Mouse (Mus musculus) lung, embryonic 15.5 days (tissue): Measurements from ENCODE around the gene Olfr1234. TPM values are rescaled to one million over a fixed set of nuclear protein-coding genes. Genes with fewer than 3 reads are reported as not detected.

ENCODE experiments used
- ATAC-seq: fragments of 200-750 bp; cut with Nextera tagmentation; 2 replicates; pipeline ENCODE4 v1.8.0; 2017; ENCODE audit warnings: moderate number of reproducible peaks, borderline replicate concordance; ENCODE audit not compliant: low FRiP score, low TSS enrichment; ENCODE audit errors: extremely low read depth
- H3K27ac ChIP-seq: fragments of 300-500 bp; sonication (generic); 2 replicates; pipeline ENCODE4 v1.5.1; 2015; ENCODE audit warnings: moderate library complexity, mild to moderate bottlenecking, inconsistent platforms
- H3K27me3 ChIP-seq: fragments of 300-500 bp; sonication (generic); 2 replicates; pipeline ENCODE4 v1.6.1; 2015; ENCODE audit warnings: inconsistent platforms
- H3K36me3 ChIP-seq: fragments of 300-500 bp; sonication (generic); 2 replicates; pipeline ENCODE4 v1.6.1; 2015; ENCODE audit warnings: inconsistent platforms
- H3K4me1 ChIP-seq: fragments of 300-500 bp; sonication (generic); 2 replicates; pipeline ENCODE4 v1.6.1; 2015; ENCODE audit warnings: inconsistent platforms
- H3K4me2 ChIP-seq: fragments of 300-500 bp; sonication (generic); 2 replicates; pipeline ENCODE4 v1.6.1; 2015; ENCODE audit warnings: inconsistent platforms, mild to moderate bottlenecking, moderate library complexity
- H3K4me3 ChIP-seq: fragments of 300-500 bp; sonication (generic); 2 replicates; pipeline ENCODE4 v1.5.1; 2015; ENCODE audit warnings: mild to moderate bottlenecking, inconsistent platforms
- H3K9ac ChIP-seq: fragments of 300-500 bp; sonication (generic); 2 replicates; pipeline ENCODE4 v1.6.1; 2015; ENCODE audit warnings: inconsistent platforms
- H3K9me3 ChIP-seq: fragments of 300-500 bp; sonication (generic); 2 replicates; pipeline ENCODE4 v1.6.1; 2016; ENCODE audit warnings: inconsistent platforms
- WGBS: fragments of 180-500 bp; shearing (Covaris S2); methylation state at CpG from one replicate; pipeline ENCODE4 v1.1.7; 2015; 5-methylcytosine and 5-hydroxymethylcytosine counted together
- polyA plus RNA-seq: library from polyadenylated mRNA; unstranded; fragments of >200 nt; fragmentation: Nextera tagmentation; extraction: Ambion mirVana; gene quantifications from 2 replicates; pipeline ENCODE4 v1.2.1, GENCODE M21; 2015

The Olfr1234 gene
- polyA plus RNA-seq: not detected in 2 replicates

DNA sequence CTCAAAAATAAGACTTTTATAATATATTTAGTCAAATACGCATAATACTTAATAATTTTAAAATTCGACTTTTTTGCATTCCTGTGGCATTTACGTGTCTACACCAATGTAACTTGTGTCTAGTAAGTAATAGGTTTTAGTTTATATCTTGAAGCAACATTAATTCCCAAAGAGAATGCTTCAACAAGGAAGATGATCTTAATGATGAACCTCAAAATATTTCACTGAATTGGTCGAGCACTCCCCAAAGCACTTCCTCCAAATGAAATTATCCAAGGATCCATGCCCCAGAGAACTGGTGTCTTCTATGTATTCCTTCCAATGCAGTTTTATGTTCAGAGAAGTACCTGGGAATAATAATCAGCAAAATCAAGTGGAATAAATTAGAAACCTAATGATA lies at the start of gene Olfr1234:
Olfr1234 (minus strand) TSS at position 101 of the 400 bp plus-strand sequence.
- H3K4me1 ChIP-seq: no peaks in the 10 kb centered on the region
- H3K4me3 ChIP-seq: no peak within 1 kb of the TSS
- no peaks in the 10 kb centered on the region for H3K36me3 ChIP-seq
- no peak within 1 kb of the TSS for H3K27ac ChIP-seq
- no peak within 1 kb of the TSS for H3K9ac ChIP-seq
- no peak for ATAC-seq
- 83% methylated on average over 4 of the region's 4 CpGs for WGBS
- no peaks in the 10 kb centered on the region for H3K27me3 ChIP-seq
- no peaks in the 10 kb centered on the region for H3K9me3 ChIP-seq
- no peak within 1 kb of the TSS for H3K4me2 ChIP-seq

DNA sequence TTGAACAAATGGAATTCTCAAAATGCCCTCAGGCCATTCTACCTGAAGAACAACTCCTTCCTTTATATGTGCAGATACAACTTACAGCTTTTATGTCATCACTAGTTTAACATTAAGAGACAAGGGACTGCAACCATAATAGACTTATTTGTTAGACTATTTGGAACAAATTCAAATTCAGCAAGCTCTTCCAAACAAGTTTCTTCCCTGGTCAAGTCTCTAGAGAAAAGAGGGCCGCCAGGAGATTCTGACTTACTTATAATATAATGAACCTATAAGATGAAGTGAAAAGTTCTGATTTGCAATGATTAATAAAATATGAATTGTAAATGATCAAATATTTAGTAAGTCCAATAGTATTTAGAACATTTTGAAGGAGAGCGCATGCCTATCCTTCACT lies 44.9 kb upstream of the Olfr1234 start, which contains the start of gene Olfr1238:
Olfr1238 (minus strand) TSS at position 101 of the 400 bp plus-strand sequence.
- H3K4me3 ChIP-seq: no peak within 1 kb of the TSS
- H3K27ac ChIP-seq: no peak within 1 kb of the TSS
- no peak within 1 kb of the TSS for H3K9ac ChIP-seq
- no peak within 1 kb of the TSS for H3K4me2 ChIP-seq
- no peaks in the 10 kb centered on the region for H3K27me3 ChIP-seq
- no peaks in the 10 kb centered on the region for H3K4me1 ChIP-seq
- ATAC-seq: no peak
- 92% methylated on average over 2 of the region's 2 CpGs for WGBS
- no peaks in the 10 kb centered on the region for H3K9me3 ChIP-seq
- H3K36me3 ChIP-seq: no peaks in the 10 kb centered on the region

DNA sequence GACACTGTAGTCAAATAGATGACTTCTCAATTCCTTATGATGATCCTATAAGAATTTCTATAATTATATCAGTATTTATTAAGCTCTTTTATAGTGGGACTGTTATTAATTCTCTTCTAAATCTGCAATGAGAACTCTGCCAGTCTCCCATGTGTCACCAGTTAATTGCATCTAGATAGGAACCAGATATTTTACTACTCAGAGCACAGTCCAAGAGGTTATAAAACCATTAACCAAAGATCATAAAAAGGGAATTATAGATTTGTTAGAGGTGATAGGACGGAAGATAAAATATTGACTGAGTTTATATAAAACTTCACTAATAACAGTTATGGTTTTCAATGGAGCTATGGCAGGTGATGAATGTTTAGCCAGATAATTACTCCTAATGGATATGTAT lies 36.2 kb upstream of the Olfr1234 start:
- H3K27me3 ChIP-seq: no peaks in the 10 kb centered on the region
- no peaks in the 10 kb centered on the region for H3K36me3 ChIP-seq
- H3K9me3 ChIP-seq: no peaks in the 10 kb centered on the region
- WGBS: 75% methylated on average over 1 of the region's 1 CpGs
- H3K4me3 ChIP-seq: no peak overlapping the region
- no peak for ATAC-seq
- no peak overlapping the region for H3K9ac ChIP-seq
- no peak overlapping the region for H3K4me2 ChIP-seq
- H3K4me1 ChIP-seq: no peaks in the 10 kb centered on the region
- H3K27ac ChIP-seq: no peak overlapping the region

DNA sequence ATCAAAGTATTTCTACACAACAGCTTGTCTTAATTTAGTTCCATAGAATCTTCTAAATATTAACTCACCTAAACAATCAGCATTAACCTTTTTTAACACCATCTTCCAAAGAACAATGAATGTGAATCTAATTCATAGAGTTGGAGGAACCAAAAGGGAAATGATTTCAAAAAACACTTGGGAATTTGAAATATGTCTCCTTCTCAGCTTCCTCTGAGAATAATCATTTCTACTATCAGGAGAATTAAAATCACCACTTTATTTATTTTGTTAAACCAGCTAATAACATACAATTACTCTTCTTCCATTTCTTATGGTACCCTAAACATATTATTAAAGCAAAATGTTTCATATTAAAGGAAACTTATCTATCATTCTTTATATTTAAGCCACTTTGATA lies 22.4 kb downstream of the Olfr1234 start, which contains the start of gene Olfr1233:
Olfr1233 (minus strand) TSS at position 101 of the 400 bp plus-strand sequence.
- Histone ChIP-seq H3K27me3 (no peaks in the 10 kb centered on the region), H3K4me3 (no peak within 1 kb of the TSS), H3K4me2 (no peak within 1 kb of the TSS), H3K9me3 (no peaks in the 10 kb centered on the region), H3K36me3 (no peaks in the 10 kb centered on the region), H3K4me1 (no peaks in the 10 kb centered on the region), H3K9ac (no peak within 1 kb of the TSS), H3K27ac (no peak within 1 kb of the TSS)
- no peak for ATAC-seq

DNA sequence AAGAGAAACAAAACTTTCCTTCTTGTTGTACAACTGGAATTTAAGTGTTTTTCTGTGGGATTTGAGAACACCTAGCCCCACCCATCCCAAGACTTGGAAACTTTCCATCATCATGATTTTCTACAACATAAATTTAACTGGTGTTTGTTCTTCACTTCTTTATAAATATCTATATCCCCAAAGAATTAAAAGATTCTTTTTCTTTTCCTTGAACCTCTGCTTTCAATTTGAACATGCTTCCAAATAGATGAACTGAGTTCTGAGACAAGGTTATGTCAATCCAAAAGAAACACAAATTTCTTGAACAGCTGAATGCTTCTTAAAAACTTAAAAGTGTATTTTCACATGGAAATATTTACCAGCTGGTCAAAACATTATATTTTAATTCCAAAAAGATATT lies 35.1 kb downstream of the Olfr1234 start, which contains the start of gene Olfr1232:
Olfr1232 (minus strand) TSS at position 101 of the 400 bp plus-strand sequence.
- no peak for ATAC-seq
- no peaks in the 10 kb centered on the region for H3K27me3 ChIP-seq
- no peaks in the 10 kb centered on the region for H3K9me3 ChIP-seq
- no peak within 1 kb of the TSS for H3K4me2 ChIP-seq
- H3K9ac ChIP-seq: no peak within 1 kb of the TSS
- no peak within 1 kb of the TSS for H3K4me3 ChIP-seq
- no peaks in the 10 kb centered on the region for H3K36me3 ChIP-seq
- H3K27ac ChIP-seq: no peak within 1 kb of the TSS
- no peaks in the 10 kb centered on the region for H3K4me1 ChIP-seq

Other genes starting within 250 kb of the Olfr1234 start
- gene Olfr1221, start 247.6 kb downstream of the Olfr1234 start, polyA plus RNA-seq: not detected in 2 replicates
- gene Olfr1222, start 231.8 kb downstream of the Olfr1234 start, polyA plus RNA-seq: not detected in 2 replicates
- not detected in 2 replicates for gene Olfr1223, start 213.3 kb downstream of the Olfr1234 start, polyA plus RNA-seq
- gene Olfr1224-ps1, start 200.8 kb downstream of the Olfr1234 start, polyA plus RNA-seq: not detected in 2 replicates
- not detected in 2 replicates for gene Olfr1225, start 190.2 kb downstream of the Olfr1234 start, polyA plus RNA-seq
- gene Olfr1226, start 164.8 kb downstream of the Olfr1234 start, polyA plus RNA-seq: not detected in 2 replicates
- not detected in 2 replicates for gene Olfr1228, start 110.8 kb downstream of the Olfr1234 start, polyA plus RNA-seq
- not detected in 2 replicates for gene Olfr1229, start 76.9 kb downstream of the Olfr1234 start, polyA plus RNA-seq
- not detected in 2 replicates for gene Olfr1230, start 67.6 kb downstream of the Olfr1234 start, polyA plus RNA-seq
- not detected in 2 replicates for gene Olfr1231, start 57.8 kb downstream of the Olfr1234 start, polyA plus RNA-seq
- not detected in 2 replicates for gene Olfr1232, start 35.2 kb downstream of the Olfr1234 start, polyA plus RNA-seq
- not detected in 2 replicates for gene Olfr1233, start 22.5 kb downstream of the Olfr1234 start, polyA plus RNA-seq
- not detected in 2 replicates for gene Olfr1238, start 44.8 kb upstream of the Olfr1234 start, polyA plus RNA-seq
- not detected in 2 replicates for gene Olfr1239, start 55.5 kb upstream of the Olfr1234 start, polyA plus RNA-seq
- gene Olfr1240, start 78.1 kb upstream of the Olfr1234 start, polyA plus RNA-seq: not detected in 2 replicates
- not detected in 2 replicates for gene Olfr1241, start 122.3 kb upstream of the Olfr1234 start, polyA plus RNA-seq
- not detected in 2 replicates for gene Olfr1242, start 133.5 kb upstream of the Olfr1234 start, polyA plus RNA-seq
- not detected in 2 replicates for gene Olfr1243, start 166.6 kb upstream of the Olfr1234 start, polyA plus RNA-seq
- gene Olfr1245, start 213.6 kb upstream of the Olfr1234 start, polyA plus RNA-seq: not detected in 2 replicates
- not detected in 2 replicates for gene Olfr1246, start 228.3 kb upstream of the Olfr1234 start, polyA plus RNA-seq
- gene Olfr1247, start 249.3 kb upstream of the Olfr1234 start, polyA plus RNA-seq: not detected in 2 replicates